Mouse (Mus musculus): ENCODE measurements around the gene Rccd1. TPM values are rescaled to one million over a fixed set of nuclear protein-coding genes. Genes with fewer than 3 reads are reported as not detected.
A peak's percentile ranks its signal among the peaks of the same experiment; 100 is the strongest.

The Rccd1 gene
- polyA plus RNA-seq, 1 experiment from 2014 or later, result 7.0 TPM

GRCm38 (mm10) chr7:80299568-80299967 is 24.7 kb downstream of the Rccd1 start:
- Histone ChIP-seq H3K9ac (ENCODE audit: low read length) (no peak overlapping the region), H3K9me3 (replicated peaks; ENCODE audit: control insufficient read depth, low read length) (no peaks in the 10 kb centered on the region), H3K4me1 (ENCODE audit: control insufficient read depth, insufficient read depth, low read length) (0 out of 2 replicates have a peak, but pooled peaks cover 5% of the 10 kb centered on the region), H3K4me2 (ENCODE audit: low read length) (no peak overlapping the region), H3K27me3 (replicated peaks; ENCODE audit: control insufficient read depth, insufficient read depth, low read length) (no peaks in the 10 kb centered on the region), H3K27ac (ENCODE audit: low read depth, low read length) (no peak overlapping the region), H3K36me3 (ENCODE audit: control insufficient read depth, insufficient read depth, low read length) (peaks cover 34% of the 10 kb centered on the region), H3K4me3 (ENCODE audit: low read depth, low read length) (no peak overlapping the region)
- 93% methylated on average over 3 of the region's 3 CpGs for WGBS
- DNase-seq (ENCODE audit: low spot score), result no peak
- ATAC-seq, result no peak

GRCm38 (mm10) chr7:80298754-80299153 is 25.5 kb downstream of the Rccd1 start:
- Histone ChIP-seq H3K9ac (ENCODE audit: low read length) (no peak overlapping the region), H3K4me2 (ENCODE audit: low read length) (no peak overlapping the region), H3K4me3 (ENCODE audit: low read depth, low read length) (no peak overlapping the region), H3K36me3 (ENCODE audit: control insufficient read depth, insufficient read depth, low read length) (peaks cover 26% of the 10 kb centered on the region), H3K9me3 (replicated peaks; ENCODE audit: control insufficient read depth, low read length) (no peaks in the 10 kb centered on the region), H3K27me3 (replicated peaks; ENCODE audit: control insufficient read depth, insufficient read depth, low read length) (no peaks in the 10 kb centered on the region), H3K4me1 (ENCODE audit: control insufficient read depth, insufficient read depth, low read length) (0 out of 2 replicates have a peak, but pooled peaks cover 5% of the 10 kb centered on the region), H3K27ac (ENCODE audit: low read depth, low read length) (no peak overlapping the region)
- ATAC-seq (no peak), DNase-seq (ENCODE audit: low spot score) (no peak)
- 93% methylated on average over 4 of the region's 4 CpGs for WGBS

GRCm38 (mm10) chr7:80297041-80297440 is 27.2 kb downstream of the Rccd1 start:
- ATAC-seq, result no peak
- Histone ChIP-seq H3K27ac (ENCODE audit: low read depth, low read length) (no peak overlapping the region), H3K4me1 (ENCODE audit: control insufficient read depth, insufficient read depth, low read length) (0 out of 2 replicates have a peak, but pooled peaks cover 5% of the 10 kb centered on the region), H3K9me3 (replicated peaks; ENCODE audit: control insufficient read depth, low read length) (no peaks in the 10 kb centered on the region), H3K36me3 (ENCODE audit: control insufficient read depth, insufficient read depth, low read length) (peaks cover 17% of the 10 kb centered on the region), H3K4me3 (ENCODE audit: low read depth, low read length) (no peak overlapping the region), H3K4me2 (ENCODE audit: low read length) (no peak overlapping the region), H3K9ac (ENCODE audit: low read length) (no peak overlapping the region; the same call in 1 of the 2 replicates), H3K27me3 (replicated peaks; ENCODE audit: control insufficient read depth, insufficient read depth, low read length) (no peaks in the 10 kb centered on the region)
- WGBS, result 72% methylated on average over 3 of the region's 3 CpGs
- no peak for DNase-seq (ENCODE audit: low spot score)

GRCm38 (mm10) chr7:80296462-80296861 is 27.8 kb downstream of the Rccd1 start:
- no peaks in the 10 kb centered on the region for H3K27me3 ChIP-seq (replicated peaks; ENCODE audit: control insufficient read depth, insufficient read depth, low read length)
- 0 out of 2 replicates have a peak, but pooled peaks cover 5% of the 10 kb centered on the region for H3K4me1 ChIP-seq (ENCODE audit: control insufficient read depth, insufficient read depth, low read length)
- no peak overlapping the region for H3K4me2 ChIP-seq (ENCODE audit: low read length)
- peaks cover 14% of the 10 kb centered on the region for H3K36me3 ChIP-seq (ENCODE audit: control insufficient read depth, insufficient read depth, low read length)
- ATAC-seq, result no peak
- WGBS, result 87% methylated on average over 6 of the region's 6 CpGs
- H3K9ac ChIP-seq (ENCODE audit: low read length), result no peak overlapping the region
- no peaks in the 10 kb centered on the region for H3K9me3 ChIP-seq (replicated peaks; ENCODE audit: control insufficient read depth, low read length)
- no peak overlapping the region for H3K4me3 ChIP-seq (ENCODE audit: low read depth, low read length)
- no peak for DNase-seq (ENCODE audit: low spot score)
- no peak overlapping the region for H3K27ac ChIP-seq (ENCODE audit: low read depth, low read length)

GRCm38 (mm10) chr7:80294764-80295648 is 29.2 kb downstream of the Rccd1 start:
- ATAC-seq (no peak; the same call in 1 of the 2 replicates), DNase-seq (ENCODE audit: low spot score) (peak; percentile 28)
- Histone ChIP-seq H3K4me2 (ENCODE audit: low read length) (peak overlapping the region; percentile 88), H3K4me3 (ENCODE audit: low read depth, low read length) (peak overlapping the region; percentile 80), H3K9me3 (replicated peaks; ENCODE audit: control insufficient read depth, low read length) (no peaks in the 10 kb centered on the region), H3K9ac (ENCODE audit: low read length) (peak overlapping the region; percentile 77), H3K27me3 (replicated peaks; ENCODE audit: control insufficient read depth, insufficient read depth, low read length) (no peaks in the 10 kb centered on the region), H3K36me3 (ENCODE audit: control insufficient read depth, insufficient read depth, low read length) (peaks cover 13% of the 10 kb centered on the region), H3K4me1 (ENCODE audit: control insufficient read depth, insufficient read depth, low read length) (0 out of 2 replicates have a peak, but pooled peaks cover 5% of the 10 kb centered on the region), H3K27ac (ENCODE audit: low read depth, low read length) (peak overlapping the region; percentile 81)
- WGBS, result 9% methylated on average over 37 of the region's 37 CpGs

- 0 out of 2 replicates have a peak, but pooled peaks cover 5% of the 10 kb centered on the region for H3K4me1 ChIP-seq (ENCODE audit: control insufficient read depth, insufficient read depth, low read length)
- peak within 1 kb of the TSS; percentile 88 for H3K4me2 ChIP-seq (ENCODE audit: low read length)
- H3K9ac ChIP-seq (ENCODE audit: low read length), result peak within 1 kb of the TSS; percentile 77
- H3K36me3 ChIP-seq (ENCODE audit: control insufficient read depth, insufficient read depth, low read length), result peaks cover 18% of the 10 kb centered on the region
- no peaks in the 10 kb centered on the region for H3K27me3 ChIP-seq (replicated peaks; ENCODE audit: control insufficient read depth, insufficient read depth, low read length)
- under 1% methylated on average over 52 of the region's 52 CpGs for WGBS
- H3K4me3 ChIP-seq (ENCODE audit: low read depth, low read length), result peak within 1 kb of the TSS; percentile 80
- peak; percentile 98 for DNase-seq (ENCODE audit: low spot score)
- H3K9me3 ChIP-seq (replicated peaks; ENCODE audit: control insufficient read depth, low read length), result no peaks in the 10 kb centered on the region
- ATAC-seq, result peak; percentile 99
- peak within 1 kb of the TSS; percentile 81 for H3K27ac ChIP-seq (ENCODE audit: low read depth, low read length)
These were observed 30.0 kb downstream of the Rccd1 start, which contains the start of gene Prc1 for GRCm38 (mm10) chr7:80294062-80294763. Gene Prc1 (plus strand): TSS chr7:80294450.

GRCm38 (mm10) chr7:80287736-80288135 is 36.5 kb downstream of the Rccd1 start:
- Histone ChIP-seq H3K4me3 (ENCODE audit: low read depth, low read length) (no peak overlapping the region), H3K9ac (ENCODE audit: low read length) (no peak overlapping the region), H3K27ac (ENCODE audit: low read depth, low read length) (no peak overlapping the region), H3K36me3 (ENCODE audit: control insufficient read depth, insufficient read depth, low read length) (peaks cover 77% of the 10 kb centered on the region), H3K4me1 (ENCODE audit: control insufficient read depth, insufficient read depth, low read length) (no peaks in the 10 kb centered on the region), H3K9me3 (replicated peaks; ENCODE audit: control insufficient read depth, low read length) (no peaks in the 10 kb centered on the region), H3K27me3 (replicated peaks; ENCODE audit: control insufficient read depth, insufficient read depth, low read length) (no peaks in the 10 kb centered on the region), H3K4me2 (ENCODE audit: low read length) (no peak overlapping the region)
- 85% methylated on average over 10 of the region's 10 CpGs for WGBS
- ATAC-seq (no peak), DNase-seq (ENCODE audit: low spot score) (no peak)

GRCm38 (mm10) chr7:80285725-80286124 is 38.5 kb downstream of the Rccd1 start:
- H3K4me2 ChIP-seq (ENCODE audit: low read length), result no peak overlapping the region
- no peaks in the 10 kb centered on the region for H3K9me3 ChIP-seq (replicated peaks; ENCODE audit: control insufficient read depth, low read length)
- peaks cover 83% of the 10 kb centered on the region for H3K36me3 ChIP-seq (ENCODE audit: control insufficient read depth, insufficient read depth, low read length)
- H3K27me3 ChIP-seq (replicated peaks; ENCODE audit: control insufficient read depth, insufficient read depth, low read length), result no peaks in the 10 kb centered on the region
- no peak overlapping the region for H3K27ac ChIP-seq (ENCODE audit: low read depth, low read length)
- DNase-seq (ENCODE audit: low spot score), result no peak
- WGBS, result 98% methylated on average over 6 of the region's 6 CpGs
- ATAC-seq, result no peak
- no peak overlapping the region for H3K9ac ChIP-seq (ENCODE audit: low read length)
- H3K4me3 ChIP-seq (ENCODE audit: low read depth, low read length), result no peak overlapping the region
- no peaks in the 10 kb centered on the region for H3K4me1 ChIP-seq (ENCODE audit: control insufficient read depth, insufficient read depth, low read length)

All from forebrain, embryonic 14.5 days (tissue).